Mouse (Mus musculus) stomach, postnatal 0 days (tissue): ENCODE data around the gene Syde2.

Experiments used
- CTCF ChIP-seq: IDR thresholded peaks from 2 replicates; pipeline ENCODE4 v1.5.1; 2016; ENCODE audit warnings: antibody characterized with exemption, low read depth, mild to moderate bottlenecking, moderate library complexity
- EP300 ChIP-seq: optimal IDR thresholded peaks from 2 replicates; pipeline ENCODE3; 2016; ENCODE audit warnings: antibody characterized with exemption

- TF ChIP-seq CTCF (no peak), EP300 (no peak)
These were observed 25.8 kb downstream of the Syde2 start for GRCm38 (mm10) chr3:146013490-146013889.
